Mouse (Mus musculus): ENCODE results near the gene Mtap.
A peak's percentile ranks its signal among the peaks of the same experiment; 100 is the strongest.

The Mtap gene

GRCm38 (mm10) chr4:89209310-89209709, 72.4 kb downstream of the Mtap start:
- DNase-seq (ENCODE audit: inconsistent age in 2 of 2, low spot score in 1 of 2), result peak in 1 of 2 experiments; percentile 13

- peak; percentile 49 to 73 for DNase-seq (ENCODE audit: inconsistent age in 2 of 2, low spot score in 1 of 2)
Observed at GRCm38 (mm10) chr4:89210314-89210713, 73.4 kb downstream of the Mtap start.

DNA sequence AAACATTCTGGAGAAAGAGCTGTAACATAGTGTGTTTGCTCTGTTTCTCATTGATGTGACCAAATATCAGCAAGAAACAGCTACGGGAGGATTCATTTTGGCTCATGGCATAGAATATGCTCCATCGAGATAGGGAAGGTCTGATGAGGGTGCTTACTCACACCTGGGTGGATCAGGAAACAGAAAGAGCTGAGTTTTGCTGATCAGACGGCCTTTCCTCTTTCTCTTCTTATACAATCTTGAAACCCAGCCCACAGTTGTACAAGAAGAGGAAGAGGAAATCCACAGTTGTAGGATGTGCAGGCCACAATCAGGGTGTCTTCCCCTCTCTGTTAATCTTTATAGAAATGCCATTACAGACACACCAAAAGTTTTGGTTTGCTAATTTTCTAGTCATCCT, 75.3 kb downstream of the Mtap start:
- no peak for DNase-seq (ENCODE audit: inconsistent age in 2 of 2, low spot score in 1 of 2)

Data from adrenal gland, adult (tissue).